Mouse (Mus musculus): ENCODE data around the gene Olfr204.
"Not testable (repeated sequence)": the region's sequence is repeated elsewhere in the genome, so short reads cannot be mapped to it uniquely, and the experiment has no call there.

Gene Olfr204

DNA sequence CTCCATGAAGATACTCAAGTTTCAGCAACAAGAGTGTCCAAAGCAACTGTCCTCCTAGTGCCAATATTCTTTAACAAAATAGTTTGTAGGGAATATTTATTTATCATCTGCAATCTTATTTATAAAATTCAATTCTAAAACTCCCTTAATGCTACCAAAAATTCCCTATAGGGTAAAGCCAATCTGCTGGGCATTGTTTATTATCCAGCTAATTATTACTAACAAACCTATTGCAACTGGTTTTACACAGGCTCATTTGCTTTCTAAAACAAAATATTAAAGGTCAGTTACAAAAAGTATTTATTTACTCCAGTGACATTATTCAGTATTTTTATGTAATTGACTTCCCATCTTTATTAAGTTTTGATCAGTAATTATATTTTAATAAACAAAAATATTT, at the start of gene Olfr204:
Gene Olfr204, minus strand, starts transcription at position 101 of the 400 bp plus-strand sequence.
- DNase-seq (ENCODE audit: extremely low spot score) = no peak

- DNase-seq (ENCODE audit: extremely low spot score) = no peak
Observed at GRCm38 (mm10) chr16:59363893-59364292, 45.8 kb upstream of the Olfr204 start, which contains the start of gene Olfr209. Gene Olfr209, minus strand, starts transcription at chr16:59363993.

DNA sequence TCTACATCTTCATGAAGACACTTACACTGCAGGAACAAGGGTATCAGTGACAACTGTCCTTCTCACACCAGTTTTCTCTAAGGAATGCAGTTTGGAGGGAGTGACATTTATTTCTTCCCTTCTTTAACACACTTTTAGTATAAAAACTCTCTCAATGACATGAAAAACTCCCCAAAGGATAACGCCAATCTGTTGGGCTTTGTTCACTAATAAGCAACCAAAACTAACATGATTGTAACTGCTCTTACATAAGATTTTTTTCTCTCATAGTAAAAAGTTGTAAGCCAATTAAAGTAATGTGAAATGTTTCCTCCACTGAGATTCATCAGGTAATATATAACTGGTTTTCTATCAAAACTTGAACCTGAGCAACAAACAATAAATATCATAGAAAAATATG, 31.1 kb upstream of the Olfr204 start, which contains the start of gene Olfr206:
Gene Olfr206, minus strand, starts transcription at position 101 of the 400 bp plus-strand sequence.
- no peak for DNase-seq (ENCODE audit: extremely low spot score)

DNA sequence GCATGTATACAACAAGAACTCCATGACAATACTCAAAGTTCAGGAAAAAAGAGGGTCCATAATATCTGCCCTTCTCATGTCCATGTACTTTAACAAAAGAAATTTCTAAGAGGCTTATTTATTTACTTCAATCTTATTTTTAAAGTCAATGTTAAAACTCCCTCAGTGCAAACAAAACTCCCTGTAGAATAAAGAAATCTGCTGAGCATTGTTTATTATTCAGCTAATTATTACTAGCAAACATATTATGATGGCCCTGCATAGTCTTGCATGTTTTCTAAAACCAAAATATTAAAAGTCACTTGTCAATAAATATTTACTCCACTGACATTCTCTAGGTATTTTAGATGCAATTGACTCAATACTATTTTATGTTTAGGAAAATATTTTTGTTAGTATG, 13.0 kb upstream of the Olfr204 start, which contains the start of gene Olfr205:
Gene Olfr205, minus strand, starts transcription at position 101 of the 400 bp plus-strand sequence.
- DNase-seq (ENCODE audit: extremely low spot score) = no peak

- not testable (repeated sequence) for DNase-seq (ENCODE audit: extremely low spot score)
Observed at GRCm38 (mm10) chr16:59323262-59323661, 5.2 kb upstream of the Olfr204 start.

DNA sequence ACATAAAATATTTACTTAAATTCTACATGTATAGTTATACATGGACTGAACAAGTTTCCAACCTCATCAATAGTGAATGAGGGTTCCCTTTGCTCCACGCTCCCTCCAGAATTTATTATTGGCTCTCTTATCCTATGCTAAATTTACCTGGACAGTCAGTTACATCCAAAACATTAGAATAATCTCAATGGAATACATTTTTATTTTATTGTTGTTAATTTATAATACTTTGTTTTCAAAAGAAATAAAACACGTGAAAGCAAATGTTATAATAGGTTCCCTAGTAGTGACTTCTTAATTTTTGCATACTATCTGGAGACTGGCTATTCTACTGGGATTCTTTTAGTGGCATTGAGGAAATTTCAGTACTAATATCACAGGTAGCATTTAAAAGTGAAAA, 19.5 kb downstream of the Olfr204 start, which contains the start of gene Olfr203:
Gene Olfr203, plus strand, starts transcription at position 301 of the 400 bp plus-strand sequence.
- no peak for DNase-seq (ENCODE audit: extremely low spot score)

DNA sequence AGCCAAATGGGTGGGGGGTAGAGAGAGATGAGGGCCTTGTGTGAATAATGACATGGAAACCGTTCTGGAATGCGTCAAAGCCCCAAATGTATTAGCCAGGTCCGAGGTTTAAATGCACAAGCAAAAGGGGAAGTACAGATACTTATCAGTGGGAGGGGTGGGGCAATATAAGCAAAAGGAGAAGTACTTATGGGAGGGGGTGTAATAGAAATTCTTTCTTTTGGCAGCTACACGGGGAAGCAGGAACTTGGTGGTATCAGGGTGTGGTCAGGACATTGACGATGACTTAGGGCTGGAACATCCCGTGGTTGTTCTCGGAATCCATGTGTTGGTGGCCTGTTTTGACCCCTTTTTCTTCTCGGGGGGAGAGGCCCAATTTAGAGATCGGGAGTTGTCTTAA, 30.5 kb downstream of the Olfr204 start:
- DNase-seq (ENCODE audit: extremely low spot score) = not testable (repeated sequence)

DNA sequence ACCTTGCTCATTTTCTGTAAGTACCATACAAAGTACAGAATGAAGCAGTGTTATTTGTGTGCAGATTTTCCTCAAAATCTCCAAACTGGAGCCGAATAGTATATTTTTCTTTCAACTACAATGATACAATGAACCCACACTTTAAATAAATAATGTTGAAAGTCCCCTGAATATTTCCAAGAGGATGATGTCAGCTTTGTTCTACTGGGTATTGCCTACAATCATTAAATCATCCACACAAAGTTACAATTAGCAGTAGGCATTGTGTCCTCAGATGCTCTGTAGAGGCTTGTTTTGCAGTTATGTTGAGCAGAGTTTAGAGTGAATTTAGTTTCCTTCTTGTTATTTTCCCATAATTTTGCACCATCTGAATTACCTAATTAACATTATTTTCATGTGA, 31.4 kb downstream of the Olfr204 start, which contains the start of gene Olfr202:
Gene Olfr202, minus strand, starts transcription at position 101 of the 400 bp plus-strand sequence.
- no peak for DNase-seq (ENCODE audit: extremely low spot score)

DNA sequence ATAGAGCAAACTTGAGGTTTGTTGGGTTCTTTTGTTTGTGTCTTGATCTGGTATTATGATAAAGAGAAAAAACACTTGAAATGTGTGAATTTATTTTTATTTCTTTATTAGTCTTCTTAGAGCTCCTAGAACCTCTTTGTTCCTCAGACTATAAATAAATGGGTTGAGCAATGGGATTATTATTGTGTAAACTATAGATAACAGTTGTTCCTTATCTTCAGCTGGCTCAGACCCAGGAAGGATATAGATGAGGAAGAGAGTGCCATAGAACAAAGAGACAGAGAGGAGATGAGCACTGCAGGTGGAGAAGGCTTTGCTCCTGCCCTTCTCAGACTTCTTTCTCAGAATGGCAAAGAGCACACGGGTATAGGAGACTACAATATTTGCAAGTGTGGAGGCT, 34.6 kb downstream of the Olfr204 start:
- DNase-seq (ENCODE audit: extremely low spot score) = no peak

DNA sequence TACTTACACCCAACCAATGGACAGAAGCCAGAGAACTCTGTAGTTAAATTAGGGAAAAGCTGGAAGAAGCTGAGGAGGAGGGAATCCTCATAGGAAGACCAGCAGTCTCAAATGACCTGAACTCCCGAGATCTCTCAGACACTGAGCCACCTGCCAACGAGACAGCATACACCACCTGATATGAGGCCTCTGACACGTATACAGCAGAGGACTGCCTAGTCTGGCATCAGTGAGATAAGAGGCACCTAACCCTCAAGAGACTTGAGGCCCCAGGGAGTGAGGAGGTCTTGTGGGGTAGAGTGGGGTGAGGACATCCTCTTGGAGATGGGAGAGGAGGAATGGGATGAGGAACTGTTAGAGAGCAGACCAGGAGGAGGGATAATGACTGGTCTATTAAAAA, 37.5 kb downstream of the Olfr204 start:
- no peak for DNase-seq (ENCODE audit: extremely low spot score)

DNA sequence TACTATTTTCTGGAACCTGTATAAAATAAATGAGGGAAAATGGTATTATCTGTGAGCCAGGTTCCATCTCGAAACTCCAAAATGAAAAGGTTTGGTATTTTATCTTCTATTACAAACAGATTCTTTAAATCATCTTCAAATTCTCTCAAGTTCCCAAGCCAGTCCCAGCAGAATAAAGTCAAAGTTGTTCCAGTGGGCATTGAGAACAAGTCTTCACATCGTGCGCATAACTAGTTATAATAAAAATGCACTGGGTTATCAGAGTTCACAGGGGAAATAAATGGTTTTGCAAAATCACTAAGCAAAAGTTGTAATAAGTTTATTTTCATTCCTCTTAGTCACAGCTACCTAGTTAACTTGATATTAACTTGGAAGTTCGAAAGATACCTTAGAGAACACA, 45.5 kb downstream of the Olfr204 start, which contains the start of gene Olfr201:
Gene Olfr201, minus strand, starts transcription at position 101 of the 400 bp plus-strand sequence.
- DNase-seq (ENCODE audit: extremely low spot score) = not testable (repeated sequence)

- DNase-seq (ENCODE audit: extremely low spot score) = not testable (repeated sequence)
Observed at GRCm38 (mm10) chr16:59269097-59269496, 49.0 kb downstream of the Olfr204 start.
